Mouse (Mus musculus): Measurements from ENCODE around the gene Smad5. TPM values are rescaled to one million over a fixed set of nuclear protein-coding genes. Genes with fewer than 3 reads are reported as not detected.

Smad5 gene
- total and polyA plus RNA-seq, 3 experiments, result 19.7 to 30.3 (median 29.7) TPM

- no peak for TF ChIP-seq POLR2A (IDR thresholded peaks at IDR 0.05; ENCODE audit: insufficient read depth, low read depth, low read length)
- no peak for TF ChIP-seq EP300 (IDR thresholded peaks at IDR 0.05; ENCODE audit: insufficient read depth, low read depth, low read length)
- no peak for TF ChIP-seq CTCF (IDR thresholded peaks at IDR 0.05)
- no peak for DNase-seq
- intact Hi-C loops (cut with DNase I), result no loop called here
- Histone ChIP-seq H3K27ac (no peak overlapping the region), H3K9ac (ENCODE audit: low read depth, low read length) (no peak overlapping the region), H3K4me1 (ENCODE audit: control insufficient read depth, insufficient read depth, low read length) (no peaks in the 10 kb centered on the region), H3K36me3 (ENCODE audit: control insufficient read depth, insufficient read depth, low read length) (no peaks in the 10 kb centered on the region), H3K27me3 (ENCODE audit: control insufficient read depth, insufficient read depth, low read length) (no peaks in the 10 kb centered on the region), H3K79me2 (replicated peaks; ENCODE audit: control insufficient read depth, insufficient read depth, low read length) (no peaks in the 10 kb centered on the region), H3K4me3 (no peak overlapping the region)
- 89% methylated on average over 3 of the region's 3 CpGs for WGBS
Measured at GRCm38 (mm10) chr13:56790683-56791082, 87.9 kb downstream of the Smad5 start.

Other genes with a start within 250 kb of the Smad5 start
- not detected for gene Il9, start 220.8 kb upstream of the Smad5 start, total RNA-seq (2021)
- not detected in 2 replicates for gene Il9, start 220.8 kb upstream of the Smad5 start, polyA plus RNA-seq (2012; rRNA removed)
- under 1 TPM; 0.68 to 0.97 TPM for gene Fbxl21, start 180.5 kb upstream of the Smad5 start, total RNA-seq (2021)
- 0.29 and 0.31 TPM in 2 replicates for gene Fbxl21, start 180.5 kb upstream of the Smad5 start, polyA plus RNA-seq (2012; rRNA removed)
- gene Lect2, start 154.5 kb upstream of the Smad5 start, total RNA-seq (2021), result not detected
- not detected in 2 replicates for gene Lect2, start 154.5 kb upstream of the Smad5 start, polyA plus RNA-seq (2012; rRNA removed)
- gene Tgfbi, start 93.5 kb upstream of the Smad5 start, total RNA-seq (2021), result 10 to 100 TPM; 19.7 to 20.9 TPM
- 22.1 and 22.2 TPM in 2 replicates for gene Tgfbi, start 93.5 kb upstream of the Smad5 start, polyA plus RNA-seq (2012; rRNA removed)
- not detected for gene Gm45623, start 50.8 kb downstream of the Smad5 start, total RNA-seq (2021)
- not detected in 2 replicates for gene Gm45623, start 50.8 kb downstream of the Smad5 start, polyA plus RNA-seq (2012; rRNA removed)
- gene Trpc7, start 193.0 kb downstream of the Smad5 start, total RNA-seq (2021), result not detected
- not detected in 2 replicates for gene Trpc7, start 193.0 kb downstream of the Smad5 start, polyA plus RNA-seq (2012; rRNA removed)